Mouse (Mus musculus): ENCODE measurements around the gene Dok3.

- TF ChIP-seq CTCF (IDR thresholded peaks at IDR 0.05; ENCODE audit: borderline replicate concordance, extremely low read depth, insufficient read depth, insufficient read length), result no peak
- no peak for TF ChIP-seq POLR2A (IDR thresholded peaks at IDR 0.05; ENCODE audit: borderline replicate concordance, extremely low read depth, insufficient read depth, insufficient read length, poor library complexity, severe bottlenecking)
These were observed 20.0 kb upstream of the Dok3 start for GRCm38 (mm10) chr13:55549061-55549460.

All from brain, embryonic 14.5 days (tissue).